Mouse (Mus musculus) gastrocnemius, postnatal 14 days (tissue): ENCODE measurements around the gene Srek1ip1. TPM values are rescaled to one million over a fixed set of nuclear protein-coding genes. Genes with fewer than 3 reads are reported as not detected.

Experiments used
- DNase-seq: peaks from one replicate; pipeline ENCODE4 v3.0.0; 2021; ENCODE audit warnings: mixed read lengths
- intact Hi-C: fragments of 180-260 bp; cut with DNase I; formaldehyde crosslinking; loops from one replicate; pipeline ENCODE4 v1.15.1; 2025; ENCODE audit warnings: low total_unique reads
- total RNA-seq, 2 experiments: library from RNA; stranded (reverse); gene quantifications; 2 replicates each; pipeline ENCODE4 v1.2.3; 2021

Srek1ip1 gene
- total RNA-seq, 2 experiments from 2014 or later = 11.7 to 12.2 TPM

GRCm38 (mm10) chr13:104825470-104825869 lies 33.2 kb downstream of the Srek1ip1 start:
- intact Hi-C loops = no loop called here

GRCm38 (mm10) chr13:104832811-104833210 lies 40.5 kb downstream of the Srek1ip1 start:
- no peak for DNase-seq
- intact Hi-C loops = no loop called here

More at GRCm38 (mm10) chr13:104825470-104825869, 33.2 kb downstream of the Srek1ip1 start:
- no peak for DNase-seq

GRCm38 (mm10) chr13:104837628-104838027 lies 45.3 kb downstream of the Srek1ip1 start:
- intact Hi-C loops = no loop called here
- no peak for DNase-seq

- DNase-seq = no peak
- intact Hi-C loops = no loop called here
Measured at GRCm38 (mm10) chr13:104841937-104842336, 49.7 kb downstream of the Srek1ip1 start.

- DNase-seq = no peak
- intact Hi-C loops = no loop called here
Measured at GRCm38 (mm10) chr13:104843295-104844089, 51.2 kb downstream of the Srek1ip1 start.

- DNase-seq = no peak
- intact Hi-C loops = no loop called here
Measured at GRCm38 (mm10) chr13:104853645-104854044, 61.4 kb downstream of the Srek1ip1 start.

- intact Hi-C loops = no loop called here
- peak; percentile 10 for DNase-seq
Measured at GRCm38 (mm10) chr13:104863127-104863979, 71.1 kb downstream of the Srek1ip1 start, which contains the start of gene Shisal2b. Shisal2b (minus strand) TSS chr13:104863893.

GRCm38 (mm10) chr13:104866726-104867125 lies 74.4 kb downstream of the Srek1ip1 start:
- intact Hi-C loops = no loop called here
- DNase-seq = no peak

- DNase-seq = no peak
- intact Hi-C loops = no loop called here
Measured at GRCm38 (mm10) chr13:104869907-104870306, 77.6 kb downstream of the Srek1ip1 start.

GRCm38 (mm10) chr13:104878508-104878907 lies 86.2 kb downstream of the Srek1ip1 start:
- no peak for DNase-seq

GRCm38 (mm10) chr13:104883566-104884249 lies 91.4 kb downstream of the Srek1ip1 start:
- no peak for DNase-seq
- intact Hi-C loops = no loop called here

More at GRCm38 (mm10) chr13:104878508-104878907, 86.2 kb downstream of the Srek1ip1 start:
- intact Hi-C loops = no loop called here

- DNase-seq = no peak
- intact Hi-C loops = no loop called here
Measured at GRCm38 (mm10) chr13:104886308-104887032, 94.2 kb downstream of the Srek1ip1 start.

Other genes starting within 250 kb of the Srek1ip1 start
- gene Cwc27, start 24.7 kb downstream of the Srek1ip1 start, total RNA-seq = 10 to 100 TPM; 10.2 to 10.3 TPM
- gene Shisal2b, start 71.4 kb downstream of the Srek1ip1 start, total RNA-seq = not detected